Mouse (Mus musculus) limb, embryonic 13.5 days (tissue): ENCODE measurements around the gene Pecam1. TPM values are rescaled to one million over a fixed set of nuclear protein-coding genes. Genes with fewer than 3 reads are reported as not detected.
A peak's percentile ranks its signal among the peaks of the same experiment; 100 is the strongest.
"Not testable (repeated sequence)": the region's sequence is repeated elsewhere in the genome, so short reads cannot be mapped to it uniquely, and the experiment has no call there.

Source experiments
- ATAC-seq: fragments of 200-750 bp; cut with Nextera tagmentation; 2 replicates; pipeline ENCODE4 v1.8.0; 2017; ENCODE audit warnings: low read depth, moderate number of reproducible peaks, moderate TSS enrichment; ENCODE audit not compliant: low FRiP score
- H3K27ac ChIP-seq: fragments of 300-500 bp; sonication (generic); 2 replicates; pipeline ENCODE4 v1.5.1; 2015; ENCODE audit warnings: inconsistent platforms, mild to moderate bottlenecking, moderate library complexity
- H3K27me3 ChIP-seq: fragments of 300-500 bp; sonication (generic); 2 replicates; pipeline ENCODE4 v1.6.1; 2015; ENCODE audit warnings: mild to moderate bottlenecking, inconsistent platforms
- H3K36me3 ChIP-seq: fragments of 300-500 bp; sonication (generic); 2 replicates; pipeline ENCODE4 v1.6.1; 2015; ENCODE audit warnings: inconsistent platforms, mild to moderate bottlenecking, moderate library complexity
- H3K4me1 ChIP-seq: fragments of 300-500 bp; sonication (generic); 2 replicates; pipeline ENCODE4 v1.6.1; 2015; ENCODE audit warnings: inconsistent platforms
- H3K4me2 ChIP-seq: fragments of 300-500 bp; sonication (generic); replicated peaks from 2 replicates; pipeline ENCODE4 v1.6.1; 2015; ENCODE audit warnings: inconsistent platforms, mild to moderate bottlenecking, moderate library complexity
- H3K4me3 ChIP-seq: fragments of 300-500 bp; sonication (generic); 2 replicates; pipeline ENCODE4 v1.5.1; 2015; ENCODE audit warnings: moderate library complexity, mild to moderate bottlenecking, inconsistent platforms
- H3K9ac ChIP-seq: fragments of 300-500 bp; sonication (generic); 2 replicates; pipeline ENCODE4 v1.6.1; 2015; ENCODE audit warnings: mild to moderate bottlenecking, inconsistent platforms
- H3K9me3 ChIP-seq: fragments of 300-500 bp; sonication (generic); 2 replicates; pipeline ENCODE4 v1.6.1; 2016; ENCODE audit warnings: inconsistent platforms
- WGBS: fragments of 180-500 bp; shearing (Covaris S2); methylation state at CpG from one replicate; pipeline ENCODE4 v1.1.7; 2015; 5-methylcytosine and 5-hydroxymethylcytosine counted together
- polyA plus RNA-seq: library from polyadenylated mRNA; unstranded; fragments of >200 nt; fragmentation: Nextera tagmentation; extraction: Ambion mirVana; gene quantifications from 2 replicates; pipeline ENCODE4 v1.2.1, GENCODE M21; 2015

The Pecam1 gene
- polyA plus RNA-seq, 1 experiment from 2014 or later: 36.8 TPM

DNA sequence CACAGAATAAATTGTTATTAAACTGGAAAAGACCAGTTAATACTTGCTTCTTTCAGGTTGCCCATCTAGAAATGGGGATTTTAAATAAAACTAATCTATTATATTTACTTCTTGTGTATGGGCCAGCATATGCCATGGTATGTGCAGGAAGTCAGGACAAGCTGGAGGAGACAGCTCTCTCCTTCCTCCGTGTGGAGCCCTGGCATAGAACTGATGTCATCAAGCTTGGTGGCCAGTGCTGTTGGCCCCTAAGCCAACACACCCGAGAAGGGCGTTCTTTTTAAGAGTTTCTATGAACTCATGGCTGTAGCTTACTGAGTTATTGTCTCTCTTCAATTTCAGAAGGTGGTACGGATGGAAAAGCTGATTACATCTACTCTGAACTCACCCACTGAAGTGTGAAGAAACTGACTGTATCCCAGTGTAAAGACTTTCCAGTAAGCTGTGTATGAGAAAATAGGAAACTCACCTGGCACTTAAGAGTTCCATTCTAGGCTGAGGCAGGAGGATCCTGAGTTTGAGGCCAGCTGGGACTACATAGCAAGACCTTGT is 16.3 kb upstream of the Pecam1 start:
- peaks cover 9% of the 10 kb centered on the region; the same call in 1 of the 2 replicates for H3K4me1 ChIP-seq
- 0 out of 2 replicates have a peak, but pooled peaks cover 5% of the 10 kb centered on the region for H3K9me3 ChIP-seq
- H3K36me3 ChIP-seq: peaks cover 66% of the 10 kb centered on the region
- H3K4me3 ChIP-seq: no peak overlapping the region
- no peak overlapping the region for H3K9ac ChIP-seq
- no peak for ATAC-seq
- no peak overlapping the region for H3K4me2 ChIP-seq
- 90% methylated on average over 4 of the region's 4 CpGs for WGBS
- no peak overlapping the region for H3K27ac ChIP-seq
- no peaks in the 10 kb centered on the region for H3K27me3 ChIP-seq

DNA sequence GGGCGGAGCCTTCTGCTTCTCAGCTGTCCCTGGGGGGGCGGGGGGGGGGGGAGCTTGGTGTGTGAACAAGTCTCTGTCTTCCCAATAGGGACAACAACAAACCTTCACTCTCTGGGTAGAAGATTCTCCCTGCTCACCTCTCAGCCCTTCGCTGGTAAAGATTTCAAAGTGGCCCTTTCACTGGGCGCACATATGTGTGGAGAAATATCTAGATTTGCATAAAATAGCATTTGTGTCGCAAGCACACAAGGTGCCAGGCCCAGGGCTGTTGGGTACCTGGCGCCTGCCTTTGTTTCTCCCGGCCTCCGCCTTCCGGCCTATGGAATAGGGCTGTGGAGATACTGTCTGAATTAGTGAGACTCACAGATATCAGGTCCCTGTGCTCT is 12.4 kb upstream of the Pecam1 start:
- Histone ChIP-seq H3K4me2 (no peak overlapping the region), H3K27me3 (no peaks in the 10 kb centered on the region), H3K9me3 (0 out of 2 replicates have a peak, but pooled peaks cover 4% of the 10 kb centered on the region), H3K27ac (peak overlapping the region; percentile 48; the same call in 1 of the 2 replicates), H3K36me3 (peaks cover 31% of the 10 kb centered on the region), H3K4me3 (no peak overlapping the region), H3K4me1 (peaks cover 9% of the 10 kb centered on the region; the same call in 1 of the 2 replicates), H3K9ac (no peak overlapping the region)
- 77% methylated on average over 9 of the region's 9 CpGs for WGBS
- no peak for ATAC-seq

- ATAC-seq: peak; percentile 77
- Histone ChIP-seq H3K27ac (peak overlapping the region; percentile 48; the same call in 1 of the 2 replicates), H3K27me3 (no peaks in the 10 kb centered on the region)
Observed at GRCm38 (mm10) chr11:106762139-106762799, 11.8 kb upstream of the Pecam1 start.

DNA sequence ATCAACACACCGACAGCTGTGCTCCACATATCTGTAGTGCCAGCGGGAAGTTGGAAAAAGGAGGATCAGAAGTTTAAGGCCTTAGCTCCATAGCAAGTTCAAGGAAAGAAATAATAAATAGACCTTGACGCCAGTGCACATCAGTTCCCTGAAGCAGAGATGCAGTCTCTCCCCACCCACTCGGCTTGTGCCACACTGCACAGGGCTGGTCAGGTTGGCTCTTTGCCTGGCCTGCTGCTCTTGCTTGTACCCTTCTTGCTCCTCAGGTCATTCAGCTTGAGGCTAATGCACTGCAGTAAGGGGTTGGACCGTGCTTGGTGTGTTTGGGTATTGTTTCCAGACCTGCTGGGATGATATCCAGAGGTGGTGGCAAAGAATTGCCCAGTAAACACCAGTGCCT is 10.1 kb upstream of the Pecam1 start:
- H3K36me3 ChIP-seq: peaks cover 9% of the 10 kb centered on the region
- WGBS: 89% methylated on average over 5 of the region's 5 CpGs
- H3K4me2 ChIP-seq: no peak overlapping the region
- peaks cover 9% of the 10 kb centered on the region; the same call in 1 of the 2 replicates for H3K4me1 ChIP-seq
- no peaks in the 10 kb centered on the region for H3K27me3 ChIP-seq
- H3K9ac ChIP-seq: no peak overlapping the region
- ATAC-seq: no peak
- H3K4me3 ChIP-seq: no peak overlapping the region
- H3K27ac ChIP-seq: no peak overlapping the region
- no peaks in the 10 kb centered on the region for H3K9me3 ChIP-seq

More at GRCm38 (mm10) chr11:106762139-106762799, 11.8 kb upstream of the Pecam1 start:
- Histone ChIP-seq H3K9me3 (no peaks in the 10 kb centered on the region), H3K4me1 (peaks cover 9% of the 10 kb centered on the region; the same call in 1 of the 2 replicates), H3K36me3 (peaks cover 25% of the 10 kb centered on the region), H3K4me3 (no peak overlapping the region), H3K4me2 (no peak overlapping the region), H3K9ac (no peak overlapping the region)
- whole genome bisulfite sequencing: 34% methylated on average over 5 of the region's 5 CpGs

DNA sequence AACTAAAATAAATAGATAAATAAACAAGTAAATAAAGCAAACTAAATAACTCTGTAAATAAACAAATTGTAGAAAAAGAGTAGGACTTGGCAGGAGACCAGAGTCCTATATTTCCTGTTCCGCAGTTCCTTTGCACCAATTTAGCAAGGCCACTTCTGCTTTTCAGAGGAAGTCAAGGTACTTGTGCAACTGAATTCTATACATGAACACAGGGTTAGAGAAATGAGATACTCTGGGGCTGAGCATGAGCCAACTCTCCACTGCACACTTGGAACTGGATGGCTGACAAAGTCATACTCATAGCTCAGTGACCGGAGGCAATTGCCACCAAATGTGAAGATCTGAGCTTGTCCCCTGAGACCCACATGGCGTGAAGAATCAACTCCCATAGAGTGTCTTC is 8.6 kb upstream of the Pecam1 start:
- Histone ChIP-seq H3K4me1 (peaks cover 9% of the 10 kb centered on the region; the same call in 1 of the 2 replicates), H3K27me3 (no peaks in the 10 kb centered on the region), H3K4me2 (no peak overlapping the region), H3K27ac (no peak overlapping the region), H3K36me3 (no peaks in the 10 kb centered on the region), H3K4me3 (no peak overlapping the region), H3K9ac (no peak overlapping the region), H3K9me3 (no peaks in the 10 kb centered on the region)
- no peak for ATAC-seq
- 90% methylated on average over 3 of the region's 3 CpGs for WGBS

- Histone ChIP-seq H3K4me3 (no peak overlapping the region), H3K27me3 (no peaks in the 10 kb centered on the region), H3K27ac (no peak overlapping the region), H3K4me2 (no peak overlapping the region), H3K9ac (no peak overlapping the region), H3K4me1 (no peaks in the 10 kb centered on the region), H3K9me3 (no peaks in the 10 kb centered on the region), H3K36me3 (no peaks in the 10 kb centered on the region)
- 81% methylated on average over 5 of the region's 5 CpGs for WGBS
- ATAC-seq: no peak
Observed at GRCm38 (mm10) chr11:106755583-106755982, 5.2 kb upstream of the Pecam1 start.

- no peak overlapping the region for H3K4me3 ChIP-seq
- H3K4me2 ChIP-seq: no peak overlapping the region
- no peaks in the 10 kb centered on the region for H3K4me1 ChIP-seq
- no peak overlapping the region for H3K9ac ChIP-seq
- no peaks in the 10 kb centered on the region for H3K27me3 ChIP-seq
- 85% methylated on average over 6 of the region's 6 CpGs for WGBS
- no peak for ATAC-seq
- H3K9me3 ChIP-seq: no peaks in the 10 kb centered on the region
- H3K36me3 ChIP-seq: no peaks in the 10 kb centered on the region
- no peak overlapping the region for H3K27ac ChIP-seq
Observed at GRCm38 (mm10) chr11:106753314-106753713, 2.9 kb upstream of the Pecam1 start.

GRCm38 (mm10) chr11:106752103-106752502 is 1.7 kb upstream of the Pecam1 start:
- Histone ChIP-seq H3K4me3 (no peak overlapping the region), H3K9me3 (peaks cover 7% of the 10 kb centered on the region; the same call in 1 of the 2 replicates), H3K4me2 (no peak overlapping the region), H3K9ac (no peak overlapping the region), H3K4me1 (no peaks in the 10 kb centered on the region), H3K27me3 (no peaks in the 10 kb centered on the region), H3K27ac (no peak overlapping the region), H3K36me3 (no peaks in the 10 kb centered on the region)
- no peak for ATAC-seq
- WGBS: 81% methylated on average over 7 of the region's 7 CpGs

GRCm38 (mm10) chr11:106751039-106752018 is 901 bp upstream of the Pecam1 start, which contains the start of gene Milr1:
Gene Milr1 (plus strand): TSS chr11:106751226.
- H3K4me3 ChIP-seq: no peak within 1 kb of the TSS
- no peaks in the 10 kb centered on the region for H3K36me3 ChIP-seq
- H3K9me3 ChIP-seq: peaks cover 8% of the 10 kb centered on the region; the same call in 1 of the 2 replicates
- no peaks in the 10 kb centered on the region for H3K4me1 ChIP-seq
- ATAC-seq: no peak
- H3K27ac ChIP-seq: no peak within 1 kb of the TSS
- H3K4me2 ChIP-seq: no peak within 1 kb of the TSS
- H3K9ac ChIP-seq: no peak within 1 kb of the TSS
- WGBS: 80% methylated on average over 17 of the region's 17 CpGs
- H3K27me3 ChIP-seq: no peaks in the 10 kb centered on the region

DNA sequence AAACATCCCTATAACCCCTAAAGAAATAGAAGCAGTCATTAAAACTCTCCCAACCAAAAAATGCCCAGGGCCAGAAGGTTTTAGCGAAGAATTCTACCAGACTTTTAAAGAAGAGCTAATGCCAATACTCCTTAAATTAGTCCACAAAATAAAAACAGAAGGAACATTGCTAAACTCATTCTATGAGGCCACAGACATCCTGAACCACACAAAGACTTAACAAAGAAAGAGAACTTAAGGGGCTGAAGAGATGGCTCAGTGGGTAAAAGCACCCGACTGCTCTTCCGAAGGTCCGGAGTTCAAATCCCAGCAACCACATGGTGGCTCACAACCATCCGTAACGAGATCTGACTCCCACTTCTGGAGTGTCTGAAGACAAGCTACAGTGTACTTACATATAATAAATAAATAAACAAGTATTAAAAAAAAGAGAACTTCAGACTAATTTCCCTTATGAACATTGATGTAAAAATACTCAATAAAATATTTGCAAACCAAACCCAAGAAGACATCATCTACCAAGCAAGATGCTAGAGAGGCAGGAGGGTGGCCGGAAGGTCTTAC is 789 bp downstream of the Pecam1 start:
- H3K4me1 ChIP-seq, H3K4me3 ChIP-seq, H3K36me3 ChIP-seq, H3K9me3 ChIP-seq, ATAC-seq, H3K27ac ChIP-seq, H3K27me3 ChIP-seq, H3K4me2 ChIP-seq, H3K9ac ChIP-seq: not testable (repeated sequence)
- WGBS: 94% methylated on average over 7 of the region's 7 CpGs

DNA sequence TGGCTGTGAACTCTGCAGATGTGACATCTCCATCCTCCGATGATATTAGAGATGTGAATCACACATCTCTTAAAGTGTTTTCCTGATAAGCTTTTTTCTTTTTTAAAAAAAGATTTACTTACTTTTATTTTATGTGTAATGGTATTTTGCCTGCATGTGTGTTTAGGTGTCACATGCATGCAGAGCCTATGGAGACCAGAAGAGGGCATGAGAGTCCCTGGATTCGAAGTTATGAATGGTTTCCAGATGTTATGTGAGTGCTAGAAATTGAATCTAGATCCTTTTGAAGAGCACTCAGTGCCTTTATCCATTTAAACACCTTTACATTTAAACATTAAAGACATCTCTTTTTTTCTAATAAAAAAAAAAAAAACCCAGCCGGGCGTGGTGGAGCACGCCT is 5.5 kb downstream of the Pecam1 start:
- H3K36me3 ChIP-seq: no peaks in the 10 kb centered on the region
- H3K4me2 ChIP-seq: no peak overlapping the region
- no peak overlapping the region for H3K9ac ChIP-seq
- no peak overlapping the region for H3K27ac ChIP-seq
- peaks cover 8% of the 10 kb centered on the region; the same call in 1 of the 2 replicates for H3K9me3 ChIP-seq
- no peak overlapping the region for H3K4me3 ChIP-seq
- H3K4me1 ChIP-seq: no peaks in the 10 kb centered on the region
- H3K27me3 ChIP-seq: no peaks in the 10 kb centered on the region
- 83% methylated on average over 5 of the region's 5 CpGs for WGBS
- no peak for ATAC-seq
